Mouse (Mus musculus) adrenal gland, postnatal 14 days (tissue): ENCODE measurements around the gene Pik3r2. TPM values are rescaled to one million over a fixed set of nuclear protein-coding genes. Genes with fewer than 3 reads are reported as not detected.

Experiments
- DNase-seq: peaks from one replicate; pipeline ENCODE4 v3.0.0; 2021; ENCODE audit warnings: mixed read lengths
- total RNA-seq: library from RNA; stranded (reverse); gene quantifications from 2 replicates; pipeline ENCODE4 v1.2.3, GENCODE M21; 2021

Gene Pik3r2
- total RNA-seq, 1 experiment from 2014 or later, result 35.4 TPM

- DNase-seq, result no peak
Measured at GRCm38 (mm10) chr8:70801830-70802229, 25.3 kb upstream of the Pik3r2 start.

- no peak for DNase-seq
Measured at GRCm38 (mm10) chr8:70801156-70801555, 24.6 kb upstream of the Pik3r2 start.

GRCm38 (mm10) chr8:70800648-70801047 is 24.1 kb upstream of the Pik3r2 start:
- DNase-seq, result no peak

GRCm38 (mm10) chr8:70798281-70798680 is 21.8 kb upstream of the Pik3r2 start:
- no peak for DNase-seq

- peak; percentile 93 for DNase-seq
Measured at GRCm38 (mm10) chr8:70797081-70798070, 20.9 kb upstream of the Pik3r2 start.

GRCm38 (mm10) chr8:70796403-70797080 is 20.0 kb upstream of the Pik3r2 start:
- DNase-seq, result no peak

- no peak for DNase-seq
Measured at GRCm38 (mm10) chr8:70795370-70795769, 18.9 kb upstream of the Pik3r2 start.

- no peak for DNase-seq
Measured at GRCm38 (mm10) chr8:70794215-70794614, 17.7 kb upstream of the Pik3r2 start.

GRCm38 (mm10) chr8:70792700-70793099 is 16.2 kb upstream of the Pik3r2 start:
- peak; percentile 81 for DNase-seq

GRCm38 (mm10) chr8:70791975-70792691 is 15.6 kb upstream of the Pik3r2 start:
- DNase-seq, result peak; percentile 99

- peak; percentile 71 for DNase-seq
Measured at GRCm38 (mm10) chr8:70791294-70791701, 14.8 kb upstream of the Pik3r2 start.

- no peak for DNase-seq
Measured at GRCm38 (mm10) chr8:70790846-70791245, 14.3 kb upstream of the Pik3r2 start.

GRCm38 (mm10) chr8:70789046-70789445 is 12.5 kb upstream of the Pik3r2 start:
- DNase-seq, result no peak

GRCm38 (mm10) chr8:70787941-70788667 is 11.6 kb upstream of the Pik3r2 start:
- peak; percentile 51 for DNase-seq

GRCm38 (mm10) chr8:70787051-70787445 is 10.5 kb upstream of the Pik3r2 start:
- DNase-seq, result no peak

GRCm38 (mm10) chr8:70786291-70787050 is 10.0 kb upstream of the Pik3r2 start:
- DNase-seq, result no peak

GRCm38 (mm10) chr8:70780093-70780492 is 3.6 kb upstream of the Pik3r2 start:
- no peak for DNase-seq

GRCm38 (mm10) chr8:70775851-70776495 is 540 bp downstream of the Pik3r2 start:
- peak; percentile 49 for DNase-seq

- DNase-seq, result no peak
Measured at GRCm38 (mm10) chr8:70775227-70775626, 1.3 kb downstream of the Pik3r2 start.

- DNase-seq, result no peak
Measured at GRCm38 (mm10) chr8:70774740-70775139, 1.8 kb downstream of the Pik3r2 start.

- DNase-seq, result peak; percentile 89
Measured at GRCm38 (mm10) chr8:70773833-70774232, 2.7 kb downstream of the Pik3r2 start.
